Mouse (Mus musculus) cortical plate, adult 2 months (tissue): ENCODE measurements around the gene Dnajc9. TPM values are rescaled to one million over a fixed set of nuclear protein-coding genes. Genes with fewer than 3 reads are reported as not detected.

Source experiments
- H3K27ac ChIP-seq: fragments of 200-500 bp; 2 replicates; pipeline ENCODE4 v1.5.1; 2012; ENCODE audit warnings: low read length, control low read depth, inconsistent platforms; ENCODE audit not compliant: insufficient read depth
- H3K4me1 ChIP-seq: fragments of 200-500 bp; 2 replicates; pipeline ENCODE4 v1.6.1; 2011; ENCODE audit warnings: low read length; ENCODE audit not compliant: control insufficient read depth, insufficient read depth
- H3K4me3 ChIP-seq: fragments of 200-500 bp; 2 replicates; pipeline ENCODE4 v1.5.1; 2011; ENCODE audit warnings: mild to moderate bottlenecking, low read length, control low read depth; ENCODE audit not compliant: insufficient read depth
- CTCF ChIP-seq: fragments of 200-500 bp; IDR thresholded peaks from 2 replicates; pipeline ENCODE4 v1.5.1; 2011; ENCODE audit warnings: mild to moderate bottlenecking, control low read depth, low read length; ENCODE audit not compliant: insufficient read depth; ENCODE audit errors: extremely low read depth
- POLR2A ChIP-seq: fragments of 200-500 bp; IDR thresholded peaks from 2 replicates; pipeline ENCODE4 v1.6.1; 2011; ENCODE audit warnings: mild to moderate bottlenecking, low read length, control low read depth; ENCODE audit not compliant: insufficient read depth; ENCODE audit errors: extremely low read depth
- polyA plus RNA-seq: library from polyadenylated mRNA; depleted of rRNA; stranded (reverse); fragments of >200 nt; gene quantifications from 2 replicates; pipeline ENCODE4 v1.2.3, GENCODE M21; 2012

Gene Dnajc9
- polyA plus RNA-seq, 1 experiment: 37.2 TPM

- Histone ChIP-seq H3K4me1 (peaks cover 1% of the 10 kb centered on the region; the same call in 1 of the 2 replicates), H3K27ac (no peak overlapping the region), H3K4me3 (no peak overlapping the region)
- TF ChIP-seq CTCF (no peak), POLR2A (no peak)
These were observed 8.5 kb upstream of the Dnajc9 start for GRCm38 (mm10) chr14:20397220-20397619.

- Histone ChIP-seq H3K4me3 (peak within 1 kb of the TSS; percentile 83), H3K4me1 (peaks cover 1% of the 10 kb centered on the region; the same call in 1 of the 2 replicates), H3K27ac (peak within 1 kb of the TSS; percentile 93)
- TF ChIP-seq CTCF (peak; percentile 40), POLR2A (peak; percentile 80)
These were observed 4.6 kb upstream of the Dnajc9 start, which contains the start of gene Mrps16 for GRCm38 (mm10) chr14:20393205-20393913. Mrps16 (minus strand) TSS chr14:20393634.

GRCm38 (mm10) chr14:20392326-20392725 lies 3.6 kb upstream of the Dnajc9 start:
- H3K4me1 ChIP-seq: peaks cover 3% of the 10 kb centered on the region
- TF ChIP-seq CTCF (no peak), POLR2A (no peak)
- no peak overlapping the region; the same call in none of the 2 replicates for H3K4me3 ChIP-seq
- no peak overlapping the region for H3K27ac ChIP-seq

- H3K4me1 ChIP-seq: peaks cover 3% of the 10 kb centered on the region
- TF ChIP-seq POLR2A: no peak
- H3K27ac ChIP-seq: no peak overlapping the region
- no peak overlapping the region; the same call in 1 of the 2 replicates for H3K4me3 ChIP-seq
These were observed 853 bp upstream of the Dnajc9 start for GRCm38 (mm10) chr14:20389446-20390079.

- Histone ChIP-seq H3K4me3 (no peak overlapping the region), H3K4me1 (no peaks in the 10 kb centered on the region), H3K27ac (no peak overlapping the region)
- TF ChIP-seq CTCF (no peak), POLR2A (no peak)
These were observed 8.8 kb downstream of the Dnajc9 start for GRCm38 (mm10) chr14:20379753-20380430.

GRCm38 (mm10) chr14:20379087-20379640 lies 9.5 kb downstream of the Dnajc9 start:
- Histone ChIP-seq H3K27ac (no peak overlapping the region), H3K4me3 (no peak overlapping the region), H3K4me1 (no peaks in the 10 kb centered on the region)
- TF ChIP-seq POLR2A (no peak), CTCF (no peak)

GRCm38 (mm10) chr14:20378313-20379061 lies 10.2 kb downstream of the Dnajc9 start:
- TF ChIP-seq CTCF: peak; percentile 37
- no peak for TF ChIP-seq POLR2A
- Histone ChIP-seq H3K4me3 (no peak overlapping the region), H3K27ac (no peak overlapping the region), H3K4me1 (no peaks in the 10 kb centered on the region)

- Histone ChIP-seq H3K4me3 (no peak overlapping the region), H3K4me1 (no peaks in the 10 kb centered on the region), H3K27ac (no peak overlapping the region)
- TF ChIP-seq POLR2A (no peak), CTCF (no peak)
These were observed 11.6 kb downstream of the Dnajc9 start for GRCm38 (mm10) chr14:20377112-20377521.

- Histone ChIP-seq H3K4me3 (no peak overlapping the region), H3K4me1 (no peaks in the 10 kb centered on the region), H3K27ac (no peak overlapping the region)
- no peak for TF ChIP-seq POLR2A
- TF ChIP-seq CTCF: no peak
These were observed 16.9 kb downstream of the Dnajc9 start for GRCm38 (mm10) chr14:20371854-20372253.
